Mouse (Mus musculus) myocyte (in vitro differentiated cells): Measurements from ENCODE around the gene Galnt7.

Experiments
- CEBPB ChIP-seq: IDR thresholded peaks from 2 replicates; pipeline ENCODE4 v1.6.1; 2011; ENCODE audit warnings: mild to moderate bottlenecking, moderate library complexity; ENCODE audit not compliant: poor library complexity, insufficient read depth, severe bottlenecking
- E2F4 ChIP-seq: IDR thresholded peaks from one replicate; pipeline ENCODE4 v1.6.1; 2011; ENCODE audit warnings: mild to moderate bottlenecking, control low read depth, moderate library complexity; ENCODE audit not compliant: insufficient read depth
- MAX ChIP-seq: IDR thresholded peaks from one replicate; pipeline ENCODE4 v1.6.1; 2011; ENCODE audit warnings: low read depth, mild to moderate bottlenecking, control low read depth
- MYOD1 ChIP-seq, 3 experiments: IDR thresholded peaks; one replicate each; pipeline ENCODE4 v1.6.1; 2011; ENCODE audit warnings: control low read depth in 2 of 3, low read depth in 2 of 3, mild to moderate bottlenecking in 2 of 3, moderate library complexity in 1 of 3; ENCODE audit not compliant: insufficient read length in 2 of 3, control insufficient read depth in 1 of 3
- POLR2A ChIP-seq: IDR thresholded peaks from one replicate; pipeline ENCODE4 v1.6.1; 2011; ENCODE audit warnings: low read depth, mild to moderate bottlenecking, control low read depth, moderate library complexity; ENCODE audit not compliant: insufficient read length
- REST ChIP-seq: IDR thresholded peaks from one replicate; pipeline ENCODE4 v1.6.1; 2011; ENCODE audit warnings: mild to moderate bottlenecking, control low read depth, moderate library complexity; ENCODE audit not compliant: insufficient read depth, insufficient read length
- TCF12 ChIP-seq: IDR thresholded peaks from one replicate; pipeline ENCODE4 v1.6.1; 2011; ENCODE audit warnings: mild to moderate bottlenecking, control low read depth; ENCODE audit not compliant: poor library complexity, insufficient read depth, severe bottlenecking

- no peak for TF ChIP-seq TCF12
- no peak for TF ChIP-seq MAX
- TF ChIP-seq POLR2A: no peak
- TF ChIP-seq MYOD1 (IDR thresholded peaks at IDR 0.05; ENCODE audit: control insufficient read depth in 1 of 3, insufficient read length in 2 of 3, low read depth in 2 of 3): no peak
- no peak for TF ChIP-seq CEBPB
- no peak for TF ChIP-seq E2F4
- TF ChIP-seq REST: no peak
Measured at GRCm38 (mm10) chr8:57577301-57577700, 75.5 kb downstream of the Galnt7 start.
